Mouse (Mus musculus): Measurements from ENCODE around the gene Haus5. TPM values are rescaled to one million over a fixed set of nuclear protein-coding genes. Genes with fewer than 3 reads are reported as not detected.

Gene Haus5
- polyA plus RNA-seq (2015; fragmentation: Nextera tagmentation; extraction: Ambion mirVana) = 23.4 and 33.8 TPM in 2 replicates

GRCm38 (mm10) chr7:30664529-30665200 is at the start of gene Haus5:
TSS of gene Haus5 (minus strand) at chr7:30664994.
- Histone ChIP-seq H3K4me1 (replicated peaks) (peaks cover 11% of the 10 kb centered on the region), H3K27me3 (0 out of 2 replicates have a peak, but pooled peaks cover 5% of the 10 kb centered on the region), H3K9me3 (replicated peaks) (no peaks in the 10 kb centered on the region), H3K4me3 (peak within 1 kb of the TSS; percentile 79), H3K36me3 (peaks cover 18% of the 10 kb centered on the region), H3K27ac (peak within 1 kb of the TSS; percentile 48; the same call in 1 of the 2 replicates), H3K4me2 (peak within 1 kb of the TSS; percentile 91), H3K9ac (peak within 1 kb of the TSS; percentile 83)
- peak; percentile 85 for ATAC-seq (replicated peaks; ENCODE audit: insufficient number of reproducible peaks, insufficient read depth, low FRiP score, low read depth)
- WGBS = under 1% methylated on average over 34 of the region's 34 CpGs

GRCm38 (mm10) chr7:30711942-30712341 is 47.1 kb upstream of the Haus5 start, which contains the start of gene Atp4a:
TSS of gene Atp4a (plus strand) at chr7:30712209.
- 70% methylated on average over 3 of the region's 3 CpGs for WGBS
- Histone ChIP-seq H3K36me3 (no peaks in the 10 kb centered on the region), H3K27me3 (peaks cover 19% of the 10 kb centered on the region), H3K4me1 (replicated peaks) (peaks cover 7% of the 10 kb centered on the region), H3K9me3 (replicated peaks) (no peaks in the 10 kb centered on the region), H3K9ac (no peak within 1 kb of the TSS), H3K27ac (no peak within 1 kb of the TSS), H3K4me2 (no peak within 1 kb of the TSS), H3K4me3 (no peak within 1 kb of the TSS)
- ATAC-seq (replicated peaks; ENCODE audit: insufficient number of reproducible peaks, insufficient read depth, low FRiP score, low read depth) = no peak

- H3K27me3 ChIP-seq = no peaks in the 10 kb centered on the region; the same call in 1 of the 2 replicates
- H3K4me1 ChIP-seq (replicated peaks) = peaks cover 13% of the 10 kb centered on the region
- no peak overlapping the region for H3K9ac ChIP-seq
- 89% methylated on average over 1 of the region's 1 CpGs for WGBS
- ATAC-seq (replicated peaks; ENCODE audit: insufficient number of reproducible peaks, insufficient read depth, low FRiP score, low read depth) = no peak
- H3K4me2 ChIP-seq = no peak overlapping the region
- no peak overlapping the region for H3K4me3 ChIP-seq
- no peaks in the 10 kb centered on the region for H3K36me3 ChIP-seq
- peak overlapping the region; percentile 83; the same call in 1 of the 2 replicates for H3K27ac ChIP-seq
- no peaks in the 10 kb centered on the region for H3K9me3 ChIP-seq (replicated peaks)
These were observed 42.6 kb upstream of the Haus5 start for GRCm38 (mm10) chr7:30707441-30707840.

- peak; percentile 88 for ATAC-seq (replicated peaks; ENCODE audit: insufficient number of reproducible peaks, insufficient read depth, low FRiP score, low read depth)
- no peak overlapping the region for H3K4me3 ChIP-seq
- H3K9ac ChIP-seq = no peak overlapping the region
- peak overlapping the region; percentile 83 for H3K27ac ChIP-seq
- H3K4me2 ChIP-seq = 0 out of 2 replicates have a peak overlapping the region, but pooled peaks have one; percentile 29
- WGBS = 30% methylated on average over 8 of the region's 8 CpGs
- no peaks in the 10 kb centered on the region for H3K36me3 ChIP-seq
- H3K9me3 ChIP-seq (replicated peaks) = no peaks in the 10 kb centered on the region
- H3K4me1 ChIP-seq (replicated peaks) = peaks cover 13% of the 10 kb centered on the region
- H3K27me3 ChIP-seq = no peaks in the 10 kb centered on the region
These were observed 41.6 kb upstream of the Haus5 start for GRCm38 (mm10) chr7:30706214-30706882.

- H3K36me3 ChIP-seq = no peaks in the 10 kb centered on the region
- H3K9me3 ChIP-seq (replicated peaks) = no peaks in the 10 kb centered on the region
- H3K9ac ChIP-seq = no peak within 1 kb of the TSS
- no peak within 1 kb of the TSS for H3K4me3 ChIP-seq
- 42% methylated on average over 9 of the region's 9 CpGs for WGBS
- no peak within 1 kb of the TSS; the same call in 1 of the 2 replicates for H3K27ac ChIP-seq
- H3K4me2 ChIP-seq = no peak within 1 kb of the TSS
- H3K4me1 ChIP-seq (replicated peaks) = peaks cover 8% of the 10 kb centered on the region
- 0 out of 2 replicates have a peak, but pooled peaks have one; percentile 18 for ATAC-seq (replicated peaks; ENCODE audit: insufficient number of reproducible peaks, insufficient read depth, low FRiP score, low read depth)
- H3K27me3 ChIP-seq = no peaks in the 10 kb centered on the region
These were observed 33.8 kb upstream of the Haus5 start, which contains the start of gene 2200002J24Rik for GRCm38 (mm10) chr7:30698589-30698988. TSS of gene 2200002J24Rik (plus strand) at chr7:30698926.

- Histone ChIP-seq H3K9ac (no peak overlapping the region), H3K27ac (no peak overlapping the region; the same call in 1 of the 2 replicates)
- 44% methylated on average over 5 of the region's 5 CpGs for WGBS
These were observed 33.3 kb upstream of the Haus5 start for GRCm38 (mm10) chr7:30698101-30698500.

GRCm38 (mm10) chr7:30688325-30688724 is 23.5 kb upstream of the Haus5 start:
- WGBS = 83% methylated on average over 6 of the region's 6 CpGs
- H3K36me3 ChIP-seq = no peaks in the 10 kb centered on the region
- H3K4me2 ChIP-seq = no peak overlapping the region
- H3K4me1 ChIP-seq (replicated peaks) = no peaks in the 10 kb centered on the region
- H3K4me3 ChIP-seq = no peak overlapping the region
- ATAC-seq (replicated peaks; ENCODE audit: insufficient number of reproducible peaks, insufficient read depth, low FRiP score, low read depth) = no peak
- no peak overlapping the region for H3K27ac ChIP-seq
- H3K27me3 ChIP-seq = no peaks in the 10 kb centered on the region; the same call in 1 of the 2 replicates
- H3K9me3 ChIP-seq (replicated peaks) = no peaks in the 10 kb centered on the region
- no peak overlapping the region for H3K9ac ChIP-seq

More at GRCm38 (mm10) chr7:30698101-30698500, 33.3 kb upstream of the Haus5 start:
- Histone ChIP-seq H3K4me3 (no peak overlapping the region), H3K4me2 (no peak overlapping the region), H3K9me3 (replicated peaks) (no peaks in the 10 kb centered on the region), H3K4me1 (replicated peaks) (peaks cover 8% of the 10 kb centered on the region), H3K27me3 (no peaks in the 10 kb centered on the region), H3K36me3 (no peaks in the 10 kb centered on the region)
- no peak for ATAC-seq (replicated peaks; ENCODE audit: insufficient number of reproducible peaks, insufficient read depth, low FRiP score, low read depth)

- no peak overlapping the region for H3K4me3 ChIP-seq
- H3K9ac ChIP-seq = no peak overlapping the region
- H3K36me3 ChIP-seq = no peaks in the 10 kb centered on the region
- no peak overlapping the region for H3K27ac ChIP-seq
- no peaks in the 10 kb centered on the region; the same call in 1 of the 2 replicates for H3K27me3 ChIP-seq
- WGBS = 70% methylated on average over 2 of the region's 2 CpGs
- no peak overlapping the region for H3K4me2 ChIP-seq
- no peaks in the 10 kb centered on the region for H3K9me3 ChIP-seq (replicated peaks)
- peaks cover 5% of the 10 kb centered on the region; the same call in 1 of the 2 replicates for H3K4me1 ChIP-seq (replicated peaks)
- ATAC-seq (replicated peaks; ENCODE audit: insufficient number of reproducible peaks, insufficient read depth, low FRiP score, low read depth) = no peak
These were observed 18.6 kb upstream of the Haus5 start for GRCm38 (mm10) chr7:30683425-30683824.

GRCm38 (mm10) chr7:30681897-30682296 is 17.1 kb upstream of the Haus5 start:
- no peaks in the 10 kb centered on the region for H3K27me3 ChIP-seq
- no peak for ATAC-seq (replicated peaks; ENCODE audit: insufficient number of reproducible peaks, insufficient read depth, low FRiP score, low read depth)
- H3K4me2 ChIP-seq = no peak overlapping the region
- peaks cover 5% of the 10 kb centered on the region; the same call in 1 of the 2 replicates for H3K4me1 ChIP-seq (replicated peaks)
- no peaks in the 10 kb centered on the region for H3K36me3 ChIP-seq
- no peak overlapping the region for H3K27ac ChIP-seq
- H3K9ac ChIP-seq = no peak overlapping the region
- WGBS = 41% methylated on average over 5 of the region's 5 CpGs
- no peaks in the 10 kb centered on the region for H3K9me3 ChIP-seq (replicated peaks)
- H3K4me3 ChIP-seq = no peak overlapping the region

- no peaks in the 10 kb centered on the region for H3K27me3 ChIP-seq
- H3K27ac ChIP-seq = no peak overlapping the region
- H3K36me3 ChIP-seq = no peaks in the 10 kb centered on the region
- H3K4me1 ChIP-seq (replicated peaks) = peaks cover 5% of the 10 kb centered on the region; the same call in 1 of the 2 replicates
- no peak overlapping the region for H3K4me3 ChIP-seq
- H3K9ac ChIP-seq = no peak overlapping the region
- WGBS = 47% methylated on average over 5 of the region's 5 CpGs
- no peak for ATAC-seq (replicated peaks; ENCODE audit: insufficient number of reproducible peaks, insufficient read depth, low FRiP score, low read depth)
- no peaks in the 10 kb centered on the region for H3K9me3 ChIP-seq (replicated peaks)
- H3K4me2 ChIP-seq = no peak overlapping the region
These were observed 13.6 kb upstream of the Haus5 start for GRCm38 (mm10) chr7:30678263-30678975.

GRCm38 (mm10) chr7:30671480-30671879 is 6.7 kb upstream of the Haus5 start, which contains the start of gene Pmis2:
TSS of gene Pmis2 (minus strand) at chr7:30671605.
- no peaks in the 10 kb centered on the region for H3K4me1 ChIP-seq (replicated peaks)
- H3K36me3 ChIP-seq = no peaks in the 10 kb centered on the region
- no peak within 1 kb of the TSS for H3K27ac ChIP-seq
- 56% methylated on average over 9 of the region's 9 CpGs for WGBS
- H3K9me3 ChIP-seq (replicated peaks) = no peaks in the 10 kb centered on the region
- no peak within 1 kb of the TSS for H3K4me2 ChIP-seq
- ATAC-seq (replicated peaks; ENCODE audit: insufficient number of reproducible peaks, insufficient read depth, low FRiP score, low read depth) = no peak
- H3K27me3 ChIP-seq = 0 out of 2 replicates have a peak, but pooled peaks cover 5% of the 10 kb centered on the region
- no peak within 1 kb of the TSS for H3K9ac ChIP-seq
- H3K4me3 ChIP-seq = no peak within 1 kb of the TSS
